Mouse (Mus musculus) kidney, postnatal 10 days (tissue): ENCODE measurements around the gene Mad1l1.
A peak's percentile ranks its signal among the peaks of the same experiment; 100 is the strongest.

Source experiments
- DNase-seq: peaks from one replicate; pipeline ENCODE4 v3.0.0; 2021; ENCODE audit warnings: mixed read lengths

Mad1l1 gene

GRCm38 (mm10) chr5:140174066-140174465, 147.3 kb downstream of the Mad1l1 start:
- no peak for DNase-seq

DNA sequence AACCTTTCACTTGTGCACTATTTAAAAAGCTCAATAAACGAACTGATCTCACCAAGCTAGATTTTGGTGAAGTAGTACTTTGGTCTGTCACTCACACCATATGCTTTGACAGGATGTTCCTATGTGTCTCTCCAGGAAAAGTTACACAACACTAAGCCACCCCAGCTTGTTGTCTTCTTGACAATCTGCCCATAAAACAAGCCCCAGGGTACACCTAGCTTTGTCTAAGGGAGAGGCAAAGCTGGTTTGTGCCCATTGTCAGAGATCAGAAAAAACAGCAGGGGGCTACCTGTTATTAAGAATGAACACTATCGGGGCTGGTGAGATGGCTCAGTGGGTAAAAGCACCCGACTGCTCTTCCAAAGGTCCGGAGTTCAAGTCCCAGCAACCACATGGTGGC, 148.2 kb downstream of the Mad1l1 start:
- DNase-seq: no peak

DNA sequence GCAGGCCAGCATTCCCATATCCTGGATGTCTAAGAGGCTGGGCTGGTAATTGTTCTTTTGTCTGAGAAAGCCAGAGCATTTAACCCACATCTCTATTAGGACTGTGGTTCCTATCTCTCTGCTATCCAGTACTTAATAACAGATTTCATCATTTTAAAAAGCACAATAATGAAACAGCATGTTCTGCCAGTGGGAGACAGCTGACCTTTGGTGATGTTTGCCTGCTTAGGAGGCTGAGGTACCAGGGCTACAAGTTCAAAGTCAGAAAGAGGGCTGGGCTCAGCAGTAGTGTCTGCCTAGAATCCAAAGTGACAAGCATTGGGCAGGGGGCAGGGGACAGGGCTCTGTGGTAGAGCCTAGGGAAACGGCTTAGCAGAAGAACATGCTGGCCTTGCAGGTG, 149.6 kb downstream of the Mad1l1 start:
- no peak for DNase-seq

DNA sequence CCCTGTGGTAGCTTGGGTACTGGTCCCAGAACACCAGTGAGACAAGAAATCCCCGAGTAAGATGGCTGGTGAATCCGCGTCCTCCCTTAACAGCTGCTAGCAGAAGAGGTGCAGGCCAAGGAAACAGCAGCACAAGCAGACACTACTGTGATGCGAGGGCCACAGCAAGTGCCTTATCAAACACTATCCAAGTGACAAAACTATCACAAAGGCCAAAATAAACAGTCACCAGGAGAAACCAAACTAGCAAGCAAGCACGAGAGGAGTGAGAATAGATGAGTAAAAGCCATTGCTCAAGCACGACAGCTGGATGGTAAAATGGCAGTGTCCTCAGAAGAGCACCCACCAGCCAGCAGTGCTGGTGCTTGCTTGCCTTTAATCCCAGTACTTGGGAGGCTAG, 153.8 kb downstream of the Mad1l1 start:
- DNase-seq: no peak

- DNase-seq: no peak
Observed at GRCm38 (mm10) chr5:140167080-140167479, 154.3 kb downstream of the Mad1l1 start.

DNA sequence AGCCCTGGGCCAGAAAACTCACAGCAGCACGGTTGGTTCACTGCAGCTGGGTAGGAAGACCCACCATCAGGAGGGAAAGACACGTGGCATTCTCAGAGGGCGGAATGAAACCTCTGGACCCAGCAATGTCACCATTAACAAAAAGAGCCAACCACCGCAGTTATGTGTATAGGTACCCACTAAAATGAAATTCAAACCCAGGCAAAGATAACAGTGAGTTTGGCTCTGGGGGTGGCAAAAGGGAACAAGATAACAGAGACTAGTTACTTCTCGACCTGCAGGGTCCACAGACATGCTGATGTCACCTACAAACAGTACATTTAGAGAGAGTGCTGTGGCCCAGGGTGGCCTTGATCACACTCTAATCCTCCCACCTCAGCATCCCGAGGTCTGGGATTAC, 157.4 kb downstream of the Mad1l1 start:
- DNase-seq: no peak

GRCm38 (mm10) chr5:140162071-140162845, 159.1 kb downstream of the Mad1l1 start:
- no peak for DNase-seq

DNA sequence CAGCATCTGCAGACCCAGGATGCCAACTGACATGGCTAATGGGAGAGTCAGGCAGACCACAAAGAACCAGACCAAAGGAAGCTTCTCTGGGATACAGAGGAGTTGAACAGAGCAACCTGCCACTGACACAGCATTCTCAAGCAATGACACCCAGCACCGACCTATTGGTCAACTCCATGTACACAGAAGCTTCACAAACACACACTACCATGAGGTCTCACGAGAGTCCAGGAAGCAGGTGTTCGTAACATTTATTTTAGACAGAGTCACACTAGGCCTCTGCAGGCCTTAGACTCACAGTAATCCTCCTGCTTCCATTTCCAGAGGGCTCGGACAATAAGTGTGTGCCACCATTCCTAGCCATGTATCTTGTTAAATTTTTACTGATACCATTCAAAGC, 162.3 kb downstream of the Mad1l1 start:
- no peak for DNase-seq

- no peak for DNase-seq
Observed at GRCm38 (mm10) chr5:140157886-140158627, 163.3 kb downstream of the Mad1l1 start.

DNA sequence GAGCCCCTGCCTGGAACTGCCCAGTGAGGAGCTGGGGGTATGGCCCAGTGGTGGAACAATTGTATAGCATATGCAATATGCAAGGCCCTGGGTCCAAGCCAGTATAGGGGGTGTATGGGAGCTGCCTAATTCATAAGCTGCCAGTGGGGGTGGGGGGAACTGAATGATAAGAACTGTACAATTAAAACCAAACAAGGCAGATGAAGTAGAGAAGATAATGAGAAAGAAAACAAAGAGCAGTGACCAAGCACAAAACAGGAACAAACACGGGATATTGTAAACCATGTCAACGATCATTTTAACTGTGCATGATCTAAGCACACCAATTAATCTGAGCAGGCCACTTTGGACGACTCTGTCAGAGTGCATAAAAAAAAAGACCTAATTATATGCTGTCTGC, 167.2 kb downstream of the Mad1l1 start:
- no peak for DNase-seq

- DNase-seq: no peak
Observed at GRCm38 (mm10) chr5:140151871-140152270, 169.5 kb downstream of the Mad1l1 start.

GRCm38 (mm10) chr5:140151180-140151579, 170.2 kb downstream of the Mad1l1 start:
- DNase-seq: no peak

DNA sequence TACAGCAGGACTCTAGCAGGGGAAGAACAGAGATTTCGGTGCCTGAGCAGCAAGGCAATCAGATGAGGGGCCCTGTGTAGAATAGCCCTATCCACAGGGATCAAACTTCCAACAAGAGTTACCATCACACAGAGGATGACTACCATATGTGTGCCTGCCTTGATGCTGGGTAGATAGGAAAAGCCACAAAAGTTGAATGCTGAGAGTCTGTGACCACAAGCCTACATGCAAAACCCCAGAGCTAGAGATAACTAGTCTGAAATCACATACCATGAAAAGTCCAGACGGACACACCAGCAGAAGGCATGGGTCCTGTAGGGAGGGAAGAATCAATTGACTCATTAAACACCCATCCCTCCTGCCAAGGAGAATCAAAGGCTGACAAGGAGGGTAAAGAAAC, 170.7 kb downstream of the Mad1l1 start:
- DNase-seq: no peak

- DNase-seq: no peak
Observed at GRCm38 (mm10) chr5:140150136-140150535, 171.2 kb downstream of the Mad1l1 start.

- DNase-seq: no peak
Observed at GRCm38 (mm10) chr5:140149298-140149697, 172.1 kb downstream of the Mad1l1 start.

DNA sequence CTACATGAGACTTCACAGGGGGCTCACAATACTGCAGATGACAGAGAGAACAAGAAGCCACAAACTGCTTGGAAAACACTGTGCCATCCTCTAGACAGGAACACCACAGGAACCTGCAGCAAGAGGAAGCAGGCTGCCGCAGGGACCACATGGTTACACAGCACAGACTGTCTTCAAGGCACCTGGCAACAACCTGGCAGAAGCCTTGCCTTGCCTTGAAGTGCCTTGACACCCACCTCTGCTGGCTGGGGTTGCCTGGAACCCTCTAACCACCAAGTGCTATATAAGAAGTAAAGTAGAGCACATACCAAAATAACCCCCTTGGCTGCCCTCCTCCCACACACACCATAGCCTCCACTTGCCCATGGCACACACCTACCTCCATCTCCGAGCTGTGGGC, 177.8 kb downstream of the Mad1l1 start:
- no peak for DNase-seq

DNA sequence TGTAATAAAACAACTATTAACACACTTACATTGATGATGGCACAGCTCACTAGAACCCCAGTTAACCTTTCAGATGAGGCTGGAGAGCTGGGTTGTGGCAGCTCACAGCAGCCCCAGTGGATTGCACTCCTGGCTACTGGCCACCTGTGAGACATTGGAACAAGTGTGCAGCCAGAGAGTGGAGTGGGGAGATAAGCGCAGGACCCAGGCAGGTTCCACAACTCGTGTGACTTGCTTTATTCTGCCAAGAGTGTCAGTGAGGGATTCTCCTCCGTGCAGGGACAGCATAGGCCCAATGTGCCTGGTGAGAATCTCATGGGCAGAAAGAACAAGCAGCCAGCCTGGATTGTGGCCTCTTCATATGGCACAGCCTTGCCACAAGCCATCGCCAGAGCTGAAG, 180.0 kb downstream of the Mad1l1 start:
- no peak for DNase-seq

- DNase-seq: peak; percentile 81
Observed at GRCm38 (mm10) chr5:140140214-140140613, 181.1 kb downstream of the Mad1l1 start.

DNA sequence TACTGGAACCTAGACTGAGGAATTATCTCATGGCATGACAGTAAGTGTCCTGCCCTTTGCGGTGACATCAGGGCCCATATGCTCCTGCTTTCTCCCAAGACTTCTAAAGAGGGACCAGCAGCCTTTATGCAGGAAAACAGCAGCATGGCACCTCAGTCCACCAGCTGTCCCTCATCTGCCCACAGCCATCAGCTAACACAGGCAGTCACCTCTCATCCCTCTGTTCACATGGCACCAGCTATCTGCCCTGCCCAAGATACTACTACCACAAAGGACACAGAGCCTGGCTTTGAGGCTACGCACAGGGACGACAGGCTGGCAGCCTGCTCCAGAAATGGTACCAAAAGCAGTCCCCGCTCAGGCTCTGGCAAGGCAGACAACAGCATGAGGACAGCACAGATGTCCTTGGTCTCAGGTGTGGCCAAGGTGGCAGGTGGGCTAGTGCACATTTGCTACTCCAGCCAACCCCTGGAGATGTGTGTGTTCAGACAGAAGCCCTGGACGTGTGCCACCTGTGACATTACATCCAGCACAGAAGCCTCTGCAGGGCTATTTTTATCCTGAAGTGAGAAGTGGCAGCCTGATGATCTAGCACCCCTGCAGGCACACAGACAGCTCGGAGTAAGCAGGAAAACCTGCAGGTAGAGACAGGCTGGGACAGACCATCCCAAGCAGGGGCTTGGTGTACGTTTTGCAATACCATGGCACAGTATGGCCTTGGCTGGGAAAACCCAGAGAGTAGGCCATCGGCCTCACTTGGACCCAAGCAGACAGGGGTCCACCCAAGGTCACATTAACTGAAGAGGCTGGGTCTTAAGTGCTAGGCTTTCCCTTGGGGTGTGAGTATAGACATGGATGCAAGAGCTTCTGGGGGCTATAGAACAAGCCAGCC, 185.4 kb downstream of the Mad1l1 start:
- DNase-seq: no peak

GRCm38 (mm10) chr5:140134021-140134420, 187.3 kb downstream of the Mad1l1 start:
- DNase-seq: no peak

DNA sequence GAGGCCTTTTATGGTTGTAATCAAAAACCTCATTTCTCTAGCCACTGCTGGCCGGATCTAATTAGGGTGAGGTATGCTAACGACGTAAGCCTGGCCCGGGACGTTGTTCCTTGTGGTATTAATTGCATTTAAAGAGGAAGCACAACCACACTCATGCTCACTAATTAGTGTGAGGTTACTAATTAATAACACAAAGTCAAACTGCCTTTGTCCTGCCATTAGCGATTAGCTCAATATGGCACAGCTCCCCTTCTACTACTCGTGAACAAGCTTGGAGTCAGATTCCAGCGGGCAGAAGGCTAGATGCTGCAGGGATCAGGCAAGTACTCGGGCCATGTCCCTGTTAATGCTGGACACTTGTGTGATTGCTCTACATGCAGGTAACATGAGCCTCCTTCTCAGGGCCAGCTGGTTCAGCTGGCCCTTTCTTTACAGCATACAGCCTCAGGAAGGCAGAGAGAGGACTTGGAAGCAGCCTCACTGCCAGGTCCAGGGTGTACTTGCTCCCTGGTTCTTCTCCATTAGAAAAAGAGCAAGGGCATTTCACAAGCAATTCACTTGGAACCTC, 192.9 kb downstream of the Mad1l1 start:
- no peak for DNase-seq

DNA sequence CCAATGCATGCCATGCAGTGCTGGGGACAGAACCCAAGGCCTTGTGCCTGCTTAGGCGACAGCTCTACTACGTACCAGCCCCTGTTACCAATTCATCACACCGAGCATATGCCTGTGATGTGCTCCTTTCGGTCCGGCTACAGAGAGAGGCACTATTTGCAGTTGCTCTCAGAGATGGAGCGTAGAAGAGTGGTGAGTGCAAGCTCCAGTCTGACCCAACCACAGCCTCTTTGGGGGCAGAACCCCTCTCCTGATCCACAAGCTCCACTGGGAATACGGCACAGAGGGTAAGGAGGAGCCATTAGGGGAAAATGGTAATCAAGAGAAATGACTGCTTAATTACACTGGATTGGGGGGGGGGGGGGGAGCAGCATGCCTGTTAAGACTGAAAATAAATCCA, 193.4 kb downstream of the Mad1l1 start:
- DNase-seq: no peak

- DNase-seq: no peak
Observed at GRCm38 (mm10) chr5:140124626-140125025, 196.7 kb downstream of the Mad1l1 start.
